In genomic region chr2:178316281-178316680, GRCm38 (mm10) we compare ENCODE assay signal across 27 mouse cellular contexts.
"Had no signal": no experiment of that assay in that cellular context is flagged by ENCODE, and none has a peak within 500 bp of the region (broad histone marks: within the 10 kb centered on the region; RNA-seq: fewer than 3 reads in every experiment).

No protein-coding gene starts in this region.

- H3K27me3 ChIP-seq: embryonic facial prominence, embryonic 12.5 days; embryonic facial prominence, embryonic 13.5 days; forebrain, embryonic 12.5 days; forebrain, embryonic 13.5 days; forebrain, embryonic 15.5 days had no signal

- H3K4me1 ChIP-seq: embryonic facial prominence, embryonic 10.5 days; embryonic facial prominence, embryonic 12.5 days; embryonic facial prominence, embryonic 13.5 days; embryonic facial prominence, embryonic 15.5 days; forebrain, embryonic 12.5 days; forebrain, embryonic 13.5 days; forebrain, embryonic 15.5 days had no signal

- H3K36me3 ChIP-seq: embryonic facial prominence, embryonic 10.5 days; embryonic facial prominence, embryonic 12.5 days; embryonic facial prominence, embryonic 13.5 days; embryonic facial prominence, embryonic 15.5 days; forebrain, embryonic 10.5 days; forebrain, embryonic 12.5 days had no signal

- ATAC-seq: forebrain, embryonic 13.5 days; forebrain, embryonic 14.5 days; forebrain, embryonic 15.5 days; forebrain, embryonic 16.5 days; forebrain, postnatal 0 days had no signal

- H3K9ac ChIP-seq: embryonic facial prominence, embryonic 12.5 days; embryonic facial prominence, embryonic 13.5 days; embryonic facial prominence, embryonic 15.5 days; forebrain, embryonic 12.5 days; forebrain, embryonic 13.5 days; forebrain, embryonic 15.5 days; forebrain, postnatal 0 days had no signal

- H3K4me3 ChIP-seq: embryonic facial prominence, embryonic 10.5 days; embryonic facial prominence, embryonic 12.5 days; embryonic facial prominence, embryonic 13.5 days; embryonic facial prominence, embryonic 15.5 days; erythroblast, embryonic 14.5 days; forebrain, embryonic 10.5 days; forebrain, embryonic 12.5 days; forebrain, embryonic 13.5 days; forebrain, embryonic 15.5 days; gastrocnemius, adult 2 months; heart, adult 2 months had no signal

- DNase-seq: cerebellum, adult 2 months; cerebellum, adult 8-10 months; cerebellum, adult 9-10 months; cerebellum, adult 9-11 months; cerebellum, postnatal 10 days; cerebellum, postnatal 14 days; cerebellum, postnatal 25 days; cerebellum, postnatal 36 days; embryo, embryonic 11 days; forebrain, postnatal 0 days; gastrocnemius, adult 2 months; gastrocnemius, postnatal 10 days; gastrocnemius, postnatal 14 days; gastrocnemius, postnatal 25 days; heart, adult 18-20 months; heart, adult 2 months had no signal

- H3K4me2 ChIP-seq: embryonic facial prominence, embryonic 12.5 days; embryonic facial prominence, embryonic 13.5 days; embryonic facial prominence, embryonic 15.5 days; forebrain, embryonic 12.5 days; forebrain, embryonic 13.5 days; forebrain, embryonic 15.5 days had no signal

- H3K27ac ChIP-seq: embryonic facial prominence, embryonic 10.5 days; embryonic facial prominence, embryonic 12.5 days; embryonic facial prominence, embryonic 13.5 days; embryonic facial prominence, embryonic 15.5 days; forebrain, embryonic 10.5 days; forebrain, embryonic 12.5 days; forebrain, embryonic 13.5 days; forebrain, embryonic 15.5 days; gastrocnemius, adult 2 months; heart, adult 2 months had no signal

- H3K9me3 ChIP-seq: embryonic facial prominence, embryonic 10.5 days; embryonic facial prominence, embryonic 12.5 days; embryonic facial prominence, embryonic 13.5 days; embryonic facial prominence, embryonic 15.5 days; forebrain, embryonic 10.5 days; forebrain, embryonic 12.5 days; forebrain, embryonic 13.5 days; forebrain, embryonic 15.5 days had no signal
